Mouse (Mus musculus): ENCODE results near the gene Aire.

DNA sequence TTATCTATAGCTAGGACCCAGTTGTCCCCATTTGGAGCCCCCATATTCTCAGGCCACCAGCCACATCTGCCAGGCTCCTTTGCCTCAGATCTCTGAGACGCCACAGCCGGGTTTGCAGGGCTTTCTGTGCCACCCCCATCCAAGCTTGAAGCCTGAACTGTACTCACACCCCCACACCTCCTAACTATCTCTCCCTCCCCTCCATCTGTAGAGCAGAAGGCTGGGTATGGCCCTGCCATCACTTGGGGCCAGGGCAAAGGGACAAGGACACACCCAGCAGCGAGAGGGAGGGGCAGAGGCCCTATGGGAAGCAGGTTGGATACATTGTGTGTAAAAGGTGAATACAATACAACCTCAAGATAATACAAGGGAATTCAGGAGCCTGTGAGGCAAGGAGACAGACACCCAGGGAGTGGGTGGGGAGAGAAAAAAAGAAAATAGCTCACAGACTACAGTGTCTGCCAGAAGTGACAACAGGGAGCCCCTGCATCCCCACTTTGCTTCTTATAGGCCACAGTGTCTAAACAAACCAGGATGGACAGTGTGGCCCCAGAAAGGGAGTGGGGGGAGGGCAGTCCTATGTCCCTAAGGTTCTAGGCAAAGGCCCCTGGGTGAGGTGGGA is 38.8 kb downstream of the Aire start:
- TF ChIP-seq CTCF (IDR thresholded peaks at IDR 0.05; ENCODE audit: low read depth, low read length) (no peak), POLR2A (IDR thresholded peaks at IDR 0.05; ENCODE audit: borderline replicate concordance, low read depth, low read length) (no peak)
